Mouse (Mus musculus): ENCODE data around the gene Pmm2. TPM values are rescaled to one million over a fixed set of nuclear protein-coding genes. Genes with fewer than 3 reads are reported as not detected.

Pmm2 gene
- polyA plus RNA-seq, 1 experiment from 2014 or later = 42.4 TPM

- Histone ChIP-seq H3K27ac (peak within 1 kb of the TSS; percentile 93), H3K9me3 (replicated peaks) (no peaks in the 10 kb centered on the region), H3K4me2 (peak within 1 kb of the TSS; percentile 97), H3K4me3 (peak within 1 kb of the TSS; percentile 83), H3K36me3 (peaks cover 16% of the 10 kb centered on the region), H3K4me1 (peaks cover 91% of the 10 kb centered on the region), H3K27me3 (replicated peaks) (peaks cover 6% of the 10 kb centered on the region; the same call in 1 of the 2 replicates), H3K9ac (peak within 1 kb of the TSS; percentile 86)
- under 1% methylated on average over 67 of the region's 67 CpGs for WGBS (ENCODE audit: insufficient replicate concordance)
- ATAC-seq = peak; percentile 82
These were observed 34.3 kb downstream of the Pmm2 start, which contains the start of gene Carhsp1 for GRCm38 (mm10) chr16:8671551-8672349. Gene Carhsp1, minus strand, starts transcription at chr16:8672155.

GRCm38 (mm10) chr16:8672350-8672687 is 34.8 kb downstream of the Pmm2 start:
- Histone ChIP-seq H3K27me3 (replicated peaks) (peaks cover 6% of the 10 kb centered on the region; the same call in 1 of the 2 replicates), H3K9me3 (replicated peaks) (no peaks in the 10 kb centered on the region), H3K27ac (peak overlapping the region; percentile 93), H3K4me2 (peak overlapping the region; percentile 97), H3K36me3 (peaks cover 16% of the 10 kb centered on the region), H3K9ac (peak overlapping the region; percentile 86), H3K4me1 (peaks cover 91% of the 10 kb centered on the region), H3K4me3 (peak overlapping the region; percentile 83)
- WGBS (ENCODE audit: insufficient replicate concordance) = under 1% methylated on average over 18 of the region's 18 CpGs
- no peak for ATAC-seq

DNA sequence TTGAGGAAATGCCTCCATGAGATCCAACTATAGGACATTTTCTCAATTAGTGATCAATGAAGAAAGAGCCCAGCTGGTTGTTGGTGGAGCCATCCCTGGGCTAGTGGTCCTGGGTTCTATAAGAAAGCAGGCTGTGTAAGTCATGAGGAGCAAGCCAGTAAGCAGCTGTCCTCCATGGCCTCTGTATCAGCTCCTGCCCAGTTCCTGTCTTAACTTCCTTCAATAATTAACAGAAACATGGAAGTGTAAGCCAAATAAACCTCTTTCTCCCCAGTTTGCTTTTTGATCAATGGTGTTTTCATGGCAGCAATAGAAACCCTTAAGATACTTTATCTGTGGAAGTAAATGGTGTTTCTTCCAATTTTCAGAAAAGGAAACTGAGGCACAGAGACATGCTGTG is 35.3 kb downstream of the Pmm2 start:
- Histone ChIP-seq H3K27me3 (replicated peaks) (peaks cover 6% of the 10 kb centered on the region; the same call in 1 of the 2 replicates), H3K4me2 (peak overlapping the region; percentile 97), H3K9ac (peak overlapping the region; percentile 86), H3K4me3 (peak overlapping the region; percentile 83), H3K9me3 (replicated peaks) (no peaks in the 10 kb centered on the region), H3K36me3 (peaks cover 16% of the 10 kb centered on the region), H3K4me1 (peaks cover 91% of the 10 kb centered on the region), H3K27ac (peak overlapping the region; percentile 93)
- ATAC-seq = no peak

DNA sequence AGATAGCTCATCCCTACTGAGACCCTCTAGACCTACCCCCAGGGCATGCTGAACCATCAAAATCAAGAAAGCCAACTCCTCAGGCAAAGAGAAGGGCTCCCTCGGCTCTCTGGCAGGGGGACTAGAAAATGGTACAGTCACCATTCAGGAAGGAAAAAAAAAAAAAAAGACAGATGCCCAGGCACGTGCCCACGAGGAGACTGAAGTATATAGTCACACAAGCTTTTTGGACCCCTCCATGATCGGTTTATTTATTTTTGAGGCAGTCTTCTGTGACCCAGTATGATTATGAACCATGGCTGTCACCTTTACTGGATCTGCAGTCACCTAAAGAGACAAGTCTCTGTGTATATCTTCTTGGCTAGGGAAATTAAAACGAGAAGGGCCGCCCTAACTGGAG is 35.9 kb downstream of the Pmm2 start:
- no peak overlapping the region for H3K27ac ChIP-seq
- ATAC-seq = no peak
- H3K36me3 ChIP-seq = peaks cover 11% of the 10 kb centered on the region
- no peaks in the 10 kb centered on the region for H3K9me3 ChIP-seq (replicated peaks)
- WGBS (ENCODE audit: insufficient replicate concordance) = 55% methylated on average over 6 of the region's 6 CpGs
- no peak overlapping the region for H3K4me3 ChIP-seq
- peaks cover 91% of the 10 kb centered on the region for H3K4me1 ChIP-seq
- peaks cover 6% of the 10 kb centered on the region; the same call in 1 of the 2 replicates for H3K27me3 ChIP-seq (replicated peaks)
- no peak overlapping the region for H3K9ac ChIP-seq
- H3K4me2 ChIP-seq = peak overlapping the region; percentile 97

DNA sequence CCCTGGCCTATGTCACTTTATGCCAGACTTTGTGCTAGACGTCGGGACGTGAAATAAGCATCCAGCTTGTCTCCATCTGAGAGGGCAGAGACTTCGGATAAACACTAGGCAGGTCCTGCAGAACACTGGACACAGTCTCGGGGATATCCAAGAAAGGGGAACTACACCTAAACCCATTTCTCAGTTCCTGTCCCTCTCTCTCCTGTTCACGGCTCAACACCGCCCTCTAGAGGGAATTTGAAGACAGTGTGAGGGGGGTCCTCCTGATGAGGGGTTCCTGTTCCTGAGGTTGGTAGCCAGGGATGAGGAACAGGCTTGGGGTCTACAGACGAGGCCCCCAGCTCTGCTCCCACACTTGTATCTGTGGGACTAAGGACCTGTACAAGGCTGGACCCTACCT is 36.7 kb downstream of the Pmm2 start:
- H3K9ac ChIP-seq = no peak overlapping the region
- peaks cover 91% of the 10 kb centered on the region for H3K4me1 ChIP-seq
- H3K4me3 ChIP-seq = no peak overlapping the region
- peak overlapping the region; percentile 46 for H3K4me2 ChIP-seq
- no peak for ATAC-seq
- peak overlapping the region; percentile 32 for H3K27ac ChIP-seq
- H3K9me3 ChIP-seq (replicated peaks) = no peaks in the 10 kb centered on the region
- H3K36me3 ChIP-seq = peaks cover 3% of the 10 kb centered on the region
- 1% methylated on average over 8 of the region's 8 CpGs for WGBS (ENCODE audit: insufficient replicate concordance)
- H3K27me3 ChIP-seq (replicated peaks) = peaks cover 6% of the 10 kb centered on the region; the same call in 1 of the 2 replicates

DNA sequence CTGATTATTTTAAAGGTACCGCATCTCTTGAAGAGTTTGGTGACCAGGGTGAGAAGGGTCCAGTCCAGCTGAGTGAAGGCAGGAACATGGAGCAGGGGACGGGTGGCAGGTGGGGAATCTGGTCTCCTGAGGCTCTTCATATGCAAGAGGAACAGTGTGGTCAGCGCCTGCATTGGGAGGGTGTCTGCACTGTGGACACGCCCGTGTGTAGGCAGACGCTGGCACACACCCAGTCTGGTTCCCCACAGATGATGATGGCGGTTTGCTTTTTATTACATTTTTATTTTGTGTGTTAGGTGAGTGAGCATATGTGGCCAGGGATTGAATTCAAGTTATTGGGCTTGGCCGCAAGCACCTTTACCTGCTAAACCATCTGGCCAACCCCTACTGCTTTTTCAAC is 38.1 kb downstream of the Pmm2 start:
- Histone ChIP-seq H3K4me2 (peak overlapping the region; percentile 68), H3K9me3 (replicated peaks) (no peaks in the 10 kb centered on the region), H3K27me3 (replicated peaks) (peaks cover 6% of the 10 kb centered on the region; the same call in 1 of the 2 replicates), H3K27ac (peak overlapping the region; percentile 96), H3K4me3 (peak overlapping the region; percentile 31), H3K9ac (peak overlapping the region; percentile 68), H3K4me1 (peaks cover 91% of the 10 kb centered on the region), H3K36me3 (no peaks in the 10 kb centered on the region)
- ATAC-seq = peak; percentile 36
- 47% methylated on average over 8 of the region's 8 CpGs for WGBS (ENCODE audit: insufficient replicate concordance)

GRCm38 (mm10) chr16:8676228-8676627 is 38.8 kb downstream of the Pmm2 start:
- WGBS (ENCODE audit: insufficient replicate concordance) = 16% methylated on average over 2 of the region's 2 CpGs
- peak overlapping the region; percentile 68 for H3K4me2 ChIP-seq
- H3K4me3 ChIP-seq = peak overlapping the region; percentile 31

DNA sequence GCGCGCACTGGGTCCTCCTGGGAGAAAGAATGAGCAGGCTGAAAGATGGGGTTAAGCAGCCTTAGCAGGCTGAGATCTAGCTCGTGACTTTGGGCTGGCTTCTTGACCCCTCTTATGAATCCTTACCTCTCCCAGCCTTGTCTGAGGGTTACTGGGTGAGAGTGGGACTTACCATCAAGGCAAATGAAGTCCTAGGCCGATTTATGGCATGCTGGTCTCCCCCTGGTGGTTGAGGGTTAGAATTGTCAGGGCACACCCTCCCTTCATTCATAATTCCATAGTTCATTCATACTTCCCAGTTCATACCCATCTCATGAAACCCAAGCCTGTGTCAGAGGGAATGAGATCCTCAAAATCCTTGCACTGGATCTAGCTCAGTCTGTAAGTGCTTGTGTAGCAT is 39.3 kb downstream of the Pmm2 start:
- Histone ChIP-seq H3K4me1 (peaks cover 88% of the 10 kb centered on the region), H3K36me3 (no peaks in the 10 kb centered on the region), H3K27ac (peak overlapping the region; percentile 96), H3K9me3 (replicated peaks) (no peaks in the 10 kb centered on the region), H3K4me3 (peak overlapping the region; percentile 6; the same call in 1 of the 2 replicates), H3K9ac (peak overlapping the region; percentile 68), H3K27me3 (replicated peaks) (peaks cover 6% of the 10 kb centered on the region; the same call in 1 of the 2 replicates), H3K4me2 (peak overlapping the region; percentile 68)
- WGBS (ENCODE audit: insufficient replicate concordance) = 55% methylated on average over 4 of the region's 4 CpGs
- ATAC-seq = no peak

More at GRCm38 (mm10) chr16:8676228-8676627, 38.8 kb downstream of the Pmm2 start:
- ATAC-seq = peak; percentile 62
- no peaks in the 10 kb centered on the region for H3K36me3 ChIP-seq
- peak overlapping the region; percentile 96 for H3K27ac ChIP-seq
- peak overlapping the region; percentile 68 for H3K9ac ChIP-seq
- H3K27me3 ChIP-seq (replicated peaks) = peaks cover 6% of the 10 kb centered on the region; the same call in 1 of the 2 replicates
- peaks cover 91% of the 10 kb centered on the region for H3K4me1 ChIP-seq
- no peaks in the 10 kb centered on the region for H3K9me3 ChIP-seq (replicated peaks)

GRCm38 (mm10) chr16:8678035-8678434 is 40.6 kb downstream of the Pmm2 start:
- Histone ChIP-seq H3K27me3 (replicated peaks) (peaks cover 5% of the 10 kb centered on the region; the same call in 1 of the 2 replicates), H3K4me3 (no peak overlapping the region), H3K27ac (peak overlapping the region; percentile 96), H3K9ac (peak overlapping the region; percentile 50), H3K9me3 (replicated peaks) (no peaks in the 10 kb centered on the region), H3K4me1 (peaks cover 81% of the 10 kb centered on the region), H3K36me3 (peaks cover under 1% of the 10 kb centered on the region; the same call in 1 of the 2 replicates), H3K4me2 (0 out of 2 replicates have a peak overlapping the region, but pooled peaks have one; percentile 18)
- ATAC-seq = no peak
- 70% methylated on average over 5 of the region's 5 CpGs for WGBS (ENCODE audit: insufficient replicate concordance)

DNA sequence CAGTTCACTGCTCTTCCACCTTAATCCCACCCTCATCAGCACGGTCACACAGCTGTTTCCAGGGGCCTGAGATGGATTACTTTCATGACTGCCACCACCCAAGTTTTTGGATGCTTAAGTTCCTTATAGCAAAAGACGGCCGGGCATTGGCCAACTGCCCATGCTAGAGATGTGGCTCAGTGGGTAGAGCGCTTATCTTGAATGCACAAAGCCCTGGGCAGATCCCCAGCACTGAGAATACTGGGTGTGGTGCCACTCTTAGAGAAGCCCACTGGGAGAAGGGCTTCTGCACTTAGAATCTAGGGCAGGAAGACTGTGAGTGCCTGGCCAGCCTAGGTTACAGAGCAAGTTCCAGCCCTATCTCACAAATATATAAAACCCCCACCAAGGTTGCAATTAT is 41.2 kb downstream of the Pmm2 start:
- ATAC-seq = peak; percentile 38; the same call in 1 of the 2 replicates
- Histone ChIP-seq H3K9ac (peak overlapping the region; percentile 50), H3K36me3 (peaks cover 7% of the 10 kb centered on the region), H3K9me3 (replicated peaks) (no peaks in the 10 kb centered on the region), H3K4me3 (no peak overlapping the region), H3K27ac (peak overlapping the region; percentile 73), H3K4me2 (peak overlapping the region; percentile 18; the same call in 1 of the 2 replicates), H3K27me3 (replicated peaks) (no peaks in the 10 kb centered on the region), H3K4me1 (peaks cover 75% of the 10 kb centered on the region)
- 60% methylated on average over 4 of the region's 4 CpGs for WGBS (ENCODE audit: insufficient replicate concordance)

DNA sequence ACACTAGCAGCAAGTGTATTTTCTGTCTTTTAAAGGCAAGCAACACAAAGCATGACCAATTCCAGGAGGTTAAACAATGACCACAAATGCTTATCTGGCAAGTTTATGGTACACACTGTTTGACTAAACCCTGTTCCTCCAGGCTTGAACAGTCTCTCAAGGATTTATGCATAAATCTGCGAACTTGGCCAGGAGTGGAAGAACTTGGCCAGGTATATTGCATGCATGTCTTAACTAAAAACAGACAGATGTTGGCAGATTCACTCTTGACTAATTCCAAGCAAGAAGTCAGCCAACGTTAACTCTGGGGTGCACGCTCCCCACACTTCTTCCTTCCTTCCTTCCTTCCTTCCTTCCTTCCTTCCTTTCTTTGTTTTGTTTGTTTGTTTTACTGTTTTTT is 42.3 kb downstream of the Pmm2 start:
- Histone ChIP-seq H3K4me1 (peaks cover 71% of the 10 kb centered on the region), H3K9ac (no peak overlapping the region), H3K36me3 (peaks cover 18% of the 10 kb centered on the region), H3K4me3 (no peak overlapping the region), H3K9me3 (replicated peaks) (no peaks in the 10 kb centered on the region), H3K27me3 (replicated peaks) (no peaks in the 10 kb centered on the region), H3K27ac (0 out of 2 replicates have a peak overlapping the region, but pooled peaks have one; percentile 11), H3K4me2 (no peak overlapping the region)
- 71% methylated on average over 3 of the region's 3 CpGs for WGBS (ENCODE audit: insufficient replicate concordance)
- ATAC-seq = no peak

DNA sequence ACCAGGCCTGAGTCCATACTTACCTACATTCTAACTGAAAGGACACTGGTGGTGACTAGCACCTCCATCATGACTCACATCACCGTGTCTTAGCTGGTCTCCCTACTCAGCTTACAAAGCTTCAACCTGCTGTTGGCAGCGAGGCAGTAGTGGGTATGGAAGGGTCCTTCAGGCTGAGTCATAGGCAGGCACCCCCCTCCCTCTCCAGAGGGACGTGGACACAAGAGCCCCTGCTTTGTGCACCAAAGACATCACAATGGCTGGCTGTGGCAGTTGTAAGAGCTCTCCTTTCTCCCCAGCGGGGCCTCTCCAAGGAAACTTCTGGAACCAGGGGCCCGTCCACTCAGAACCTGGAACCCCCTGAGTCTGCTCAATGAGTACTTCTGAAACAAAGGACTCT is 43.0 kb downstream of the Pmm2 start, which contains the start of gene Gm5767:
TSS of gene Gm5767 (plus strand) at position 301 of the 400 bp plus-strand sequence.
- peak within 1 kb of the TSS; percentile 12 for H3K9ac ChIP-seq
- H3K4me1 ChIP-seq = peaks cover 71% of the 10 kb centered on the region
- no peaks in the 10 kb centered on the region for H3K9me3 ChIP-seq (replicated peaks)
- no peak for ATAC-seq
- H3K4me3 ChIP-seq = no peak within 1 kb of the TSS
- H3K27me3 ChIP-seq (replicated peaks) = no peaks in the 10 kb centered on the region
- H3K27ac ChIP-seq = peak within 1 kb of the TSS; percentile 42
- peaks cover 25% of the 10 kb centered on the region for H3K36me3 ChIP-seq
- H3K4me2 ChIP-seq = no peak within 1 kb of the TSS
- 68% methylated on average over 5 of the region's 5 CpGs for WGBS (ENCODE audit: insufficient replicate concordance)
